Mouse (Mus musculus): Measurements from ENCODE around the gene Cdh11.

The Cdh11 gene

GRCm38 (mm10) chr8:102785592-102786416 is at the start of gene Cdh11:
Gene Cdh11 (minus strand): TSS chr8:102785642.
- DNase-seq (ENCODE audit: low read depth, low spot score): no peak

GRCm38 (mm10) chr8:102813959-102814358 is 28.5 kb upstream of the Cdh11 start:
- DNase-seq (ENCODE audit: low read depth, low spot score): no peak

GRCm38 (mm10) chr8:102790303-102790702 is 4.9 kb upstream of the Cdh11 start:
- no peak for DNase-seq (ENCODE audit: low read depth, low spot score)

- no peak for DNase-seq (ENCODE audit: low read depth, low spot score)
Observed at GRCm38 (mm10) chr8:102786467-102787360, 1.3 kb upstream of the Cdh11 start.

GRCm38 (mm10) chr8:102784835-102785455 is 497 bp downstream of the Cdh11 start:
- no peak for DNase-seq (ENCODE audit: low read depth, low spot score)

GRCm38 (mm10) chr8:102783821-102784591 is 1.4 kb downstream of the Cdh11 start:
- DNase-seq (ENCODE audit: low read depth, low spot score): no peak

GRCm38 (mm10) chr8:102782707-102783489 is 2.5 kb downstream of the Cdh11 start:
- no peak for DNase-seq (ENCODE audit: low read depth, low spot score)

GRCm38 (mm10) chr8:102780899-102781298 is 4.5 kb downstream of the Cdh11 start:
- DNase-seq (ENCODE audit: low read depth, low spot score): no peak

- DNase-seq (ENCODE audit: low read depth, low spot score): no peak
Observed at GRCm38 (mm10) chr8:102774594-102774993, 10.8 kb downstream of the Cdh11 start.

- DNase-seq (ENCODE audit: low read depth, low spot score): no peak
Observed at GRCm38 (mm10) chr8:102771456-102771855, 14.0 kb downstream of the Cdh11 start.

- DNase-seq (ENCODE audit: low read depth, low spot score): no peak
Observed at GRCm38 (mm10) chr8:102753839-102754238, 31.6 kb downstream of the Cdh11 start.

GRCm38 (mm10) chr8:102742940-102743339 is 42.5 kb downstream of the Cdh11 start:
- DNase-seq (ENCODE audit: low read depth, low spot score): no peak

- DNase-seq (ENCODE audit: low read depth, low spot score): no peak
Observed at GRCm38 (mm10) chr8:102742008-102742591, 43.3 kb downstream of the Cdh11 start.

GRCm38 (mm10) chr8:102740963-102741362 is 44.5 kb downstream of the Cdh11 start:
- DNase-seq (ENCODE audit: low read depth, low spot score): no peak

- DNase-seq (ENCODE audit: low read depth, low spot score): no peak
Observed at GRCm38 (mm10) chr8:102738961-102739487, 46.4 kb downstream of the Cdh11 start.

- no peak for DNase-seq (ENCODE audit: low read depth, low spot score)
Observed at GRCm38 (mm10) chr8:102738395-102738794, 47.0 kb downstream of the Cdh11 start.

GRCm38 (mm10) chr8:102734419-102734818 is 51.0 kb downstream of the Cdh11 start:
- DNase-seq (ENCODE audit: low read depth, low spot score): no peak

- no peak for DNase-seq (ENCODE audit: low read depth, low spot score)
Observed at GRCm38 (mm10) chr8:102726206-102726935, 59.1 kb downstream of the Cdh11 start.

GRCm38 (mm10) chr8:102725496-102725895 is 59.9 kb downstream of the Cdh11 start:
- no peak for DNase-seq (ENCODE audit: low read depth, low spot score)
